Mouse (Mus musculus) central nervous system, embryonic 14 days (tissue): Measurements from ENCODE around the gene Strn. TPM values are rescaled to one million over a fixed set of nuclear protein-coding genes. Genes with fewer than 3 reads are reported as not detected.

Source experiments
- polyA plus RNA-seq: library from polyadenylated mRNA; depleted of rRNA; stranded (reverse); fragments of >200 nt; gene quantifications from 2 replicates; pipeline ENCODE4 v1.2.3, GENCODE M21; 2012; rRNA removed

The Strn gene
- 9.8 and 10.3 TPM in 2 replicates for polyA plus RNA-seq

DNA sequence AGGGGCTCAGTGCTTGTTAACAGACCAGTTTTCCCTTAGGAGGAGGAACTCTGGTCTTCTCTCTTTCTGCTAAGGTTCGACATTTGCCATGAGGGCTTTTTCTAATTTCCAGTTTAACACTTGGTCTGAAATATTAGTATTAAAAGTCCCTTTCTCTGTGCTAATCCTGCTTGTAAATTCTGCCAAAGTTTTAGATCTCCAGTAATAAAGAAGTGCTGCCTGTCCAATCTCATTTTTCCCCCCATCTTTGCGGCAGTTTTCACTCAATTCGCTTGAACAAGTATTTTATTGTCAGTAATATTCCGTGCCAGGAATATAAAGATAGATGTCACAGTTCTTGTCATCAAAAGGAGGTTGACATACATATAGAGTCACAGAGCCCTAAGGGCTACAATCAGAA is at the start of gene Strn:
TSS of gene Strn (minus strand) at position 101 of the 400 bp plus-strand sequence.

Other genes with a start within 250 kb of the Strn start
- gene Vit, start 229.1 kb downstream of the Strn start, polyA plus RNA-seq = 10.1 and 11.6 TPM in 2 replicates
- gene Heatr5b, start 98.2 kb upstream of the Strn start, polyA plus RNA-seq = 31.1 and 33.2 TPM in 2 replicates
- 31.1 and 31.5 TPM in 2 replicates for gene Gpatch11, start 98.4 kb upstream of the Strn start, polyA plus RNA-seq
- 3.0 and 3.7 TPM in 2 replicates for gene Eif2ak2, start 145.4 kb upstream of the Strn start, polyA plus RNA-seq
- gene Sult6b1, start 169.8 kb upstream of the Strn start, polyA plus RNA-seq = 0.07 and 0.10 TPM in 2 replicates
- 45.3 and 49.8 TPM in 2 replicates for gene Cebpzos, start 179.3 kb upstream of the Strn start, polyA plus RNA-seq
- gene Cebpz, start 199.9 kb upstream of the Strn start, polyA plus RNA-seq = 25.5 and 25.7 TPM in 2 replicates
- gene Ndufaf7, start 199.9 kb upstream of the Strn start, polyA plus RNA-seq = 31.7 and 32.6 TPM in 2 replicates